Mouse (Mus musculus) monocyte, adult 5-6 weeks (primary cell): ENCODE data around the gene Ostc. TPM values are rescaled to one million over a fixed set of nuclear protein-coding genes. Genes with fewer than 3 reads are reported as not detected.

Source experiments
- ATAC-seq: fragments of 153-309, 156-312 bp; replicated peaks from 2 replicates; pipeline ENCODE4 v1.8.0; 2017; ENCODE audit warnings: mild to moderate bottlenecking; ENCODE audit not compliant: low TSS enrichment, insufficient number of reproducible peaks, severe bottlenecking, poor library complexity, low FRiP score
- total RNA-seq: library from RNA; stranded (forward); fragments of 200-1000, 200-491, 200-594 nt; gene quantifications from 3 replicates; pipeline ENCODE4 v1.2.3, GENCODE M21; 2017

The Ostc gene
- total RNA-seq, 1 experiment from 2014 or later = 105 TPM

GRCm38 (mm10) chr3:130714775-130715568, 5.7 kb upstream of the Ostc start:
- ATAC-seq = peak; percentile 48; the same call in 1 of the 2 replicates

DNA sequence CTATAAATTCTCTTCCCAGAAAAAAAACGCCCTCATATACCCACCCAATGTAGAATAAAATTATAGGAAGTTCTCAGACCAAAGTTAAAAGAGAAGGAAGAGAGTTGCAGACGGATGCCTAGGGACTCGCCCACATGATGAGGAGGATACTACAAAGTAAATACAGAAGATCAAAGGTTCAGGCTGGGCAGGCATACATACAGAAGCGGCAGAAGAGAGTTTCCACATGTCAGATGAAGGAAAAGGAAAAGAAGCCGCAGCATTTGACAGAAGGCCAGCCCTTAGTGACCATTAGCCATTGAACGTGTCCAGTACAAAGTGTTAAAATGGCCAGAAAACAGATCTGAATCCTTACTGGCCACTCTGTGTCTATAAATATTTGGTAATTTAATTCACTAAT, 3.6 kb upstream of the Ostc start:
- no peak for ATAC-seq

GRCm38 (mm10) chr3:130710103-130710502, 859 bp upstream of the Ostc start:
- no peak for ATAC-seq

DNA sequence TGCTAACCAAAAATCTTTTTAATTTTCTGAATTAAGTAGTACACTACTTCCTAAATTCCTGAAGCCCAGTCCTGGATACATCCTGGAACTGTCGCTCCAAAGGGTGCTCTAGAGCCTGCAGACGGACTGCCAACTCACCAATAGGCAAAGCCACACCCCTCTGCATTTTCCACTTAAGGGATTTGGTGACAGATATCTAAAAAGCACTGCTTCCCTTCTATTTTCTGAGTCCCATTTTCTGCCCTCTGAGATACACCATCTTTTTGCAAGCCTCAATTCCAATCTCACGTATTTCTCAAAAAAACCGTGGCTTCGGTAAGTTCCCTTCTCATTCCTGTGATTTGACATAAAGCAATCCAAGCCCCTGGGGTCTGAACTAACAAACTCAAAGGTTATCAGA, 715 bp downstream of the Ostc start:
- no peak for ATAC-seq

DNA sequence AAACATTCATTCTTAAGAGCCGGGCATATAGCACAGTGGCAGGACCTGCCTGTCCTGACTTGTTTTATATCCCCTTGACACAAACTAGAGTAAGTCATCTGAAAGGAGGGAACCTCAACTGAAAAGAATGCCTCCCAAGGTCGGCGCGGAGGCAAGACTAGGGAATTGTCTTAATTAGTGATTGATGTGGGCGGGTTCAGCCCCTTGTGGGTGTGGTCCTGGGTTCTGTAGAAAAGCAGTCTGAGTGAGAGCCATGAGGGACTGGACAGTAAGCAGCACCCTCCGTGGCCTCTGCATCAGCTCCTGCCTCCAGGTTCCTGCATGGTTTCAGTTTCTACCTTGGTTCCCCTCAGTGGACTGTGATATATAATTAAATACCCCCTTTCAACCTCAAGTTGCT, 7.0 kb downstream of the Ostc start:
- ATAC-seq = no peak

DNA sequence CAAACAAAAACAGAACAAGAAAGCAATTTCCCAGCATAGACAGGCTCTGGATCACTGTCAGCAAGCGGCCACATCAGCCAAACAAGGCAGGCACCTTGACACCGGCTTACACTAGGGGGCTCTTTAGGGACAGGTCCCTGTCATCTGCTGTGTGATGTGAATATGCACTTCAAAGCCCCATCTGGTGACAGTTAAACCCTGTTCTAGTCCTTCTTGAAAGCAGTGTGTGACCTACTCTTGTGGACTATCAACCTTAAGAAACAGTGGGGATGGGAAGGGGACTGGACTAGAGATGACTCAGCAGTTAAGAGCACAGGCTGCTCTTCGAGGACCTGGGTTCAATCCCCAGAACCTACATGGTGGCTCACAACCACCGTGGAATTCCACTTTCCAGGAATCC, 11.6 kb downstream of the Ostc start:
- ATAC-seq = no peak

DNA sequence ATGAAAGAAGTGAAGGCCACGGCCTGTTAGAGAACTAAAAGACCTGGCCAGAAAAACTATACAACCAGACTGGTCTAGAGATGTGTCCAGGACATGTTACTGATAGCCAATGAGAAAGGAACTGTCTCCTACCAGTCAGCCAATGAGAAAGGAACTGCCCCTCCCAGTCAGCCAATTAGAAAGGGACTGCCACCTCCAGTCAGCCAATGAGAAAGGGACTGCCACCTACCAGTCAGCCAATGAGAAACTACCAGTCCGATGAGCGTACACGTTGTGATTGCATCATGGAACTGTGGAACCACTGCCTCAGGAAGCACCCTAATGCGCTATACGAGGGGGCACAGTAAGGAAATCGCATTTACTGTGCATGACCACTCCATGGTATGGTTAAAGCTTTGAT, 14.5 kb downstream of the Ostc start:
- no peak for ATAC-seq

GRCm38 (mm10) chr3:130694041-130694593, 15.1 kb downstream of the Ostc start:
- no peak for ATAC-seq

DNA sequence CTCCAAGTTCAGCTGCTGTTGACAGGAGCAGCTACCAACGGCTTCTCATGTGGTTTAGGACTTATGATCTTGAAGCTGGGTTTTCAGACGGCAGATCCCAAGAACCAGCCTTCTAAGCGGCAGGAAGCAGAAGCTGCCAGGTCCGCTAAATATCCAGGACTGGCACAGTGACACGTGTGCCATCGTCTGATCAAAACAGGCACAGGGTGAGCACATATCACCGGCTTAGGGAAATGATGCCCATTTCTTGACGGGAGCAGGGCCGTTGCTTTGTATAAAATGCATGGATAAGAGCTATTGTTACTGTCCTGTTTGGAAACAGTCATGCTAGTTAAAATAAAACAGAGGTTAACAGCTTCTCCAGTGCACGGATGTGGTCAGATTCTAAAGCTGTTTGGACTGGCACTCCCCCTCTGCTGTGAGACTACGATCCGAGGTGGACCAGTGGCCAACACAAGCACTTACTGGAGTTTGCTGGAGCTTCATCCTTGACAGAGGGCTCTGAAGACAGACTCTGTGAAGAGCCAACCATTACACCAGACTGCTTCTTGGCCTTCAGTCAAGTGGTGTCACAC, 17.6 kb downstream of the Ostc start:
- peak; percentile 25; the same call in 1 of the 2 replicates for ATAC-seq

GRCm38 (mm10) chr3:130690834-130691595, 18.2 kb downstream of the Ostc start:
- peak; percentile 15; the same call in 1 of the 2 replicates for ATAC-seq

DNA sequence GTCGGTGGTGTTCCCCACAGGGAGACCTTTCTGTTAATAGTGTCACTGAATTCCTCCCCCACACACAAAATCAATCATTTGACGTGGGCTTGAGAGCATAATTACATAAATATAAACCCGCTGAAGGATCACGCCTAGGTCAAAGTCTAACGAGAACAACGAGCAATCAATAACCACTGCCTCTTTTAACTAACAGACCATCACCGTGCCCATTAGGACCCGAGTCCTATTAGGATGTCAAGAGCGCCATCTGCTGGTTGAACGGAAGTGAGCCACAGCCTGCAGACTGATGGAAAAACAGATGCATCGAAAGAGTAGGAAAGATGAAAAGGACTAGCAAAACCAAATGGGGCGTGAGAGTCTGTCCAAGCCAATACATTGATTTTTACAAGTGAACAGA, 19.6 kb downstream of the Ostc start:
- ATAC-seq = no peak

DNA sequence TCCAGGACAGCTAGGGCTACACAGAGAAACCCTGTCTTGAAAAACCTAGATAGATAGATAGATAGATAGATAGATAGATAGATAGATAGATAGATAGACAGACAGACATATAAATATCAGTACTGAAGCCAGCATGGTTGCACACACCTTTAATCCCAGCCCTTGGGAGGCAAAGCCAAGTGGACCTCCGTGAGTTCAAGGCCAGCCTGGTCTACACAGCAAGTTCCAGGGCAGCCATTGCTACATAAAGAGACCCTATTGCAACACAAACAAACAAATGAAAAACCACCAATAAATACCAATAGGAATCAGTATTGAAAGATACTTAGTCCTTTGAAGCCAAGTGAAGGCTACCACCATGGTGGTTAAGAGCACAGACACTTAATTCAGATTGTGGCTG, 22.2 kb downstream of the Ostc start:
- no peak for ATAC-seq

- no peak for ATAC-seq
Observed at GRCm38 (mm10) chr3:130685014-130685366, 24.3 kb downstream of the Ostc start.

DNA sequence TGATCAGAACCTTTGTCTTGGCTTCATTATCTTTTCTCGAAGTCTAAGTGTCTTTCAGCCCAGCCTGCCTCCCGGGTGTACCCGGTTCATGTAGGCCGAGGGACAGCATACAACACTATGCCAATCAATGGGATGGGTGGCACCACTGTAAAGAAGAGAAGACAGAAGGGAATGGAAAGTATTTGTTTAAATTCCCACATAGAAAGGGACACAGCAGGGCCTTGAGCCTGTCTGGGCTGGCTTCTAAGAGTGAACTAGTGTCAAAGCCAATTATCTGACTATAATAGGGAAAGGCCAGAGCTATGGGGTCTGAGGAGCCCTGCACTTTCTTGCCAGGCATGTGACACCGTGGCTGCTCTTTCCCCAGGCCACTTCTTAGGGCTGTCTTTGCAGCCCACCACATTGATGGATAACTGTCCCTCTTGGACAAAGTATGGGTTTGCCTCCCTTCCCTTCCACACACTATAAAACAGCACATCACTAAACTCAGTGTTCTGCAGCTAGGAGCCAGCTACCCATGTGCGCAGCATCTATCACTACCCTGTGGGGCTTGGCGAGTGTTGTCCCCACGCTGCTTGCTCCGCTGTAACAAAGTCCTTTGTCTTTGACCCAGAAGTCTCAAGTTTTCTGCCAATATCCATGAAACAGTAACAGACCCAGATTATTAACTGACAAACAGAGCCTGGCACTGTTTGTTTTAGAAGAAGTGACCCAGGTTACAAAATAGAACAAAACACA, 24.8 kb downstream of the Ostc start:
- ATAC-seq = no peak

GRCm38 (mm10) chr3:130683836-130684235, 25.4 kb downstream of the Ostc start:
- ATAC-seq = no peak

- no peak for ATAC-seq
Observed at GRCm38 (mm10) chr3:130682183-130682582, 27.1 kb downstream of the Ostc start.

DNA sequence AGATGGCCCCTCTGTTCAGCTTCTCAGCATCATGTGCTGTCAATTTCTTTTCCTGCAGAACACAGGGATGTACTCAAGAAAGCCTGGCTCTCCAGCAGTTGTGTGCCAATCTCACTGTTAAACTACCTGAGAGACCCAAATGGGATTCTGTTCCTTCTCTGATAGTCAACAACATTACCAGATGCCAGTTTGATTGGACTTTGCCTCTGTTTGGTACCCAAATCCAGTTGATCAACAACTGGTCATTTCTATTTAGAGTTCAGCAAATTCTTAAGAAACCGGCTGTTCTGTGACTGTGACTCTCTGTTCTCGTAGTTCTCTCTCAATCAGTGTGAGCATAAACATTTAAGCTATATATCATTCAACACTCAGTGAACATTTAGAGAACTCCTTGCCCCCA, 28.0 kb downstream of the Ostc start:
- ATAC-seq = no peak

DNA sequence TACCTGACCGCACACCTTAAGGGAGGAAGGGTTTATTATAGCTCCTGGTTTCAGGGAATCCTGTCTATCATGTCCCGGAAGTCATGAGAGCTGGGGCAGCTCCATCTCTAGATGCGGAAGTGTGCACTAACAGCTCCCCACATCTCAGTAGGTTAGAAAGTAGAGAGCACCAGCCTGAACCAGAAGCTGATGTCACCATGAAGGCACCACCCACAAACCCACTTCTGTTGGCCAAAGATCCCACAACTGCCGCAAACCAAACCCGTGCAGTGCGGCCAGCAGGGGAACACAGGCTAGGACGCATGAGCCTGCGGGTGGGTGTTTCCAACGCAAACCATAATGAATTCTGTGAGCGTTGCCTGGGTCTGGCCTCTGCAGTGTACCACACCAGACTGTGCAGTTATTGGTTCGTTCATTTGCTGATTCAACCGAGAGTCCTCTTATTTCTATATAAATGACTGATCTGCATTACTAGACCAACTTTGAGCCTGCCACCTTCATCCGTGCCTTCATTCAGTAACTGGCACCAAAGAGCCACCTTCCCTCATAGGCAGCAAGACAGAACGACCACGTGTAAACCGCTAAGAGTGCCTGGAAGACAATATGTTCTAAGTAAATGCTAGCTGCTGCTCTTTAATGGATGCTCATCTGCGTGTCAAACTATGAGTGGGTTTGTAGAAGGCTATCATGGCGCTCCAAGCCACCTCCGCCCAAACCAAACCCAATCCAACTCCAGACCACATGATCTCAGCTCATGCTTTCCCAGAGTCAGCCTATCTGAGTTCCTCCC, 31.4 kb downstream of the Ostc start:
- ATAC-seq = no peak
